Mouse (Mus musculus) CH12.LX (cell line): ENCODE measurements around the gene Colq.

ENCODE experiments used
- CHD1 ChIP-seq: IDR thresholded peaks from 2 replicates; pipeline ENCODE4 v1.6.1; 2012; ENCODE audit warnings: low read depth, low read length, improper control_type of control experiment, inconsistent platforms
- CTCF ChIP-seq, 2 experiments: IDR thresholded peaks in 1 of 2; conservative IDR thresholded peaks in 1 of 2; 2 replicates each; pipeline ENCODE4 v1.5.1; 2011 to 2012; ENCODE audit warnings: low read depth in 2 of 2, low read length in 2 of 2, improper control_type of control experiment in 1 of 2, inconsistent platforms in 1 of 2, mild to moderate bottlenecking in 1 of 2, moderate library complexity in 1 of 2
- ELF1 ChIP-seq: IDR thresholded peaks from 2 replicates; pipeline ENCODE4 v1.6.1; 2014; ENCODE audit warnings: low read depth, mild to moderate bottlenecking, inconsistent platforms, low read length, improper control_type of control experiment
- EP300 ChIP-seq: IDR thresholded peaks from 2 replicates; pipeline ENCODE4 v1.6.1; 2011; ENCODE audit warnings: low read length, improper control_type of control experiment
- JUN ChIP-seq: IDR thresholded peaks from 2 replicates; pipeline ENCODE4 v1.6.1; 2011; ENCODE audit warnings: low read depth, mild to moderate bottlenecking, low read length, improper control_type of control experiment, moderate library complexity; ENCODE audit not compliant: insufficient read depth
- JUND ChIP-seq: conservative IDR thresholded peaks from 2 replicates; pipeline ENCODE4 v1.6.1; 2011; ENCODE audit warnings: low read depth, low read length, improper control_type of control experiment
- MXI1 ChIP-seq: IDR thresholded peaks from 2 replicates; pipeline ENCODE4 v1.6.1; 2011; ENCODE audit warnings: mild to moderate bottlenecking, low read depth, low read length, improper control_type of control experiment
- NRF1 ChIP-seq: IDR thresholded peaks from 2 replicates; pipeline ENCODE4 v1.6.1; 2014; ENCODE audit warnings: low read depth, mild to moderate bottlenecking, inconsistent platforms, low read length, improper control_type of control experiment, moderate library complexity
- POLR2A ChIP-seq: IDR thresholded peaks from 2 replicates; pipeline ENCODE4 v1.6.1; 2011; ENCODE audit warnings: low read depth, mild to moderate bottlenecking, improper control_type of control experiment, low read length
- TCF12 ChIP-seq: IDR thresholded peaks from 2 replicates; pipeline ENCODE4 v1.6.1; 2014; ENCODE audit warnings: low read depth, mild to moderate bottlenecking, inconsistent platforms, low read length, improper control_type of control experiment
- USF1 ChIP-seq: IDR thresholded peaks from 2 replicates; pipeline ENCODE4 v1.6.1; 2014; ENCODE audit warnings: low read depth, mild to moderate bottlenecking, inconsistent platforms, low read length, improper control_type of control experiment

DNA sequence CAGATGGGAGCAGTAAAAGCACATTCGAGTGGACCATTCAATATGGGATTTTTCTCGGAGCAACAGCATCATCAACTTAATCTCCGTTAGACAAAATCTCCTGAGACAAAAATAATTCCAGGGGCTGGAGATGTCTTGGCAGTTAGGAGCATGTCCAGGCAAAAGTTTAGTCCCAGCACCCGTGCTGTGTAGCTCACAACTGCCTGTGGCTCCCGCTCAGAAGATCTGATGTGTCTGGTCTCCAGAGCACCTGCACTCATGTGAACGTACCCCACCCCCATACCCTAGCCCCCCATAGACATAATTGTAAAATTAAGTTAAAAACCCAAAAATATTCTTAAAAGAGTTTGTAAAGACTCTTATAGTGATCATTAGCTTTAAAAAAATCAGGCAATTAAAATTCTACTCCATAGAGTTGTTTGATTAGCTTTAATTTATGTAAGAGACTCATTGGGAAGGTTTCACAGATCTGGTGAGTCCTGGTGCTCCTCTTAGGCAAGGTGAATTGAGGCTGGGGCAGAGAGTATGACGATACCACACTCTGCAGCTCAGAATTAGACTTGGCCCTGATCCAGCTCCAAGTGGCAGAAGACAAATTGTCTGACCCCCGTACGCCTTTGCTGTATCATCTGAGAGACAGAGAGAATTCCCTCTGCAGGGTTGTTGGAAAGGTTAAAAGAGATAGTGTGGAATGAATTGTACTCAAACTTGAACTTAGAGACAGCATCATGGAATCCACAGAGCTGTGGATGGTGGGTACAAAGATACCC, 13.0 kb downstream of the Colq start:
- TF ChIP-seq EP300 = no peak
- no peak for TF ChIP-seq JUND
- no peak for TF ChIP-seq POLR2A
- TF ChIP-seq CTCF (conservative IDR thresholded peaks at IDR 0.05 in 1 of 2, IDR thresholded peaks at IDR 0.05 in 1 of 2; ENCODE audit: low read depth in 2 of 2, low read length in 2 of 2) = no peak
- TF ChIP-seq ELF1 = no peak
- no peak for TF ChIP-seq TCF12
- no peak for TF ChIP-seq USF1
- TF ChIP-seq CHD1 = no peak
- TF ChIP-seq MXI1 = no peak
- TF ChIP-seq JUN = no peak
- TF ChIP-seq NRF1 = no peak
